Mouse (Mus musculus): Measurements from ENCODE around the gene Stard13.

Gene Stard13

GRCm38 (mm10) chr5:151228367-151229005, 5.2 kb downstream of the Stard13 start:
- no peak for DNase-seq (ENCODE audit: low read depth, low spot score)

- DNase-seq (ENCODE audit: low read depth, low spot score) = no peak
These were observed 9.8 kb downstream of the Stard13 start for GRCm38 (mm10) chr5:151223696-151224366.

GRCm38 (mm10) chr5:151222791-151223190, 10.8 kb downstream of the Stard13 start:
- DNase-seq (ENCODE audit: low read depth, low spot score) = no peak

GRCm38 (mm10) chr5:151218689-151219115, 14.9 kb downstream of the Stard13 start:
- no peak for DNase-seq (ENCODE audit: low read depth, low spot score)

- DNase-seq (ENCODE audit: low read depth, low spot score) = no peak
These were observed 20.5 kb downstream of the Stard13 start for GRCm38 (mm10) chr5:151213097-151213496.

- DNase-seq (ENCODE audit: low read depth, low spot score) = no peak
These were observed 22.8 kb downstream of the Stard13 start for GRCm38 (mm10) chr5:151210869-151211268.

- no peak for DNase-seq (ENCODE audit: low read depth, low spot score)
These were observed 23.6 kb downstream of the Stard13 start for GRCm38 (mm10) chr5:151210060-151210459.

GRCm38 (mm10) chr5:151205017-151205416, 28.6 kb downstream of the Stard13 start:
- no peak for DNase-seq (ENCODE audit: low read depth, low spot score)

- DNase-seq (ENCODE audit: low read depth, low spot score) = no peak
These were observed 30.7 kb downstream of the Stard13 start for GRCm38 (mm10) chr5:151202925-151203324.

- no peak for DNase-seq (ENCODE audit: low read depth, low spot score)
These were observed 32.4 kb downstream of the Stard13 start for GRCm38 (mm10) chr5:151201220-151201619.

GRCm38 (mm10) chr5:151199235-151199634, 34.4 kb downstream of the Stard13 start:
- no peak for DNase-seq (ENCODE audit: low read depth, low spot score)

GRCm38 (mm10) chr5:151196603-151197272, 36.9 kb downstream of the Stard13 start:
- DNase-seq (ENCODE audit: low read depth, low spot score) = no peak

- no peak for DNase-seq (ENCODE audit: low read depth, low spot score)
These were observed 39.6 kb downstream of the Stard13 start for GRCm38 (mm10) chr5:151193885-151194520.

- no peak for DNase-seq (ENCODE audit: low read depth, low spot score)
These were observed 41.4 kb downstream of the Stard13 start for GRCm38 (mm10) chr5:151192266-151192665.

GRCm38 (mm10) chr5:151190764-151191163, 42.9 kb downstream of the Stard13 start:
- DNase-seq (ENCODE audit: low read depth, low spot score) = no peak

- DNase-seq (ENCODE audit: low read depth, low spot score) = peak; percentile 24
These were observed 43.8 kb downstream of the Stard13 start for GRCm38 (mm10) chr5:151189789-151190378.

- no peak for DNase-seq (ENCODE audit: low read depth, low spot score)
These were observed 44.3 kb downstream of the Stard13 start for GRCm38 (mm10) chr5:151189321-151189720.

- DNase-seq (ENCODE audit: low read depth, low spot score) = no peak
These were observed 45.0 kb downstream of the Stard13 start for GRCm38 (mm10) chr5:151188659-151189058.

- no peak for DNase-seq (ENCODE audit: low read depth, low spot score)
These were observed 46.3 kb downstream of the Stard13 start for GRCm38 (mm10) chr5:151187336-151187735.

GRCm38 (mm10) chr5:151185286-151185856, 48.3 kb downstream of the Stard13 start:
- DNase-seq (ENCODE audit: low read depth, low spot score) = no peak

GRCm38 (mm10) chr5:151183656-151184240, 49.9 kb downstream of the Stard13 start:
- no peak for DNase-seq (ENCODE audit: low read depth, low spot score)
